Mouse (Mus musculus) embryo, embryonic 10 days (tissue): ENCODE data around the gene Tmem178b.

ENCODE experiments used
- DNase-seq: peaks from one replicate; pipeline ENCODE4 v3.0.0-alpha.2; 2015; ENCODE audit warnings: low spot score

Gene Tmem178b

GRCm38 (mm10) chr6:40083726-40084125 lies 210.7 kb downstream of the Tmem178b start:
- DNase-seq, result no peak

DNA sequence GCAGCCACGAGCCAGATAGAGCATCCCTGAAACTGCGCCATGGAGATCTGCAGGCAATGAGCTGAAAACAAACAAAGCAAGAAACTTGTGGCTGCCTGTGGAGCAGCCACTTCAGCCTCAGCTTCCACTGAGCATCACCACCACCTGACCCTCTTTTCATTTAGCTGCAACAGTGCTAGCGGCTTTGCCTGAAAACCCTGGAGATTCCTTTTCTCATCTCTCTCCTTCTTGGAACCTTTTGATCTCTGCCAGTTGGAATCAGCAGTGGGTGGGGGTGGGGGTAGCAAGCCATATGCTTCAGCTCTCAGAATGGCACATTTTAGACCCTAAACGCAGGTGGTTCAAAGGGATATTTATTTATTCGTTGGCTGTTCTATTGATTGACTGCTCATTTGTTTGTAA lies 218.2 kb downstream of the Tmem178b start:
- no peak for DNase-seq

GRCm38 (mm10) chr6:40098498-40098897 lies 225.4 kb downstream of the Tmem178b start:
- no peak for DNase-seq

DNA sequence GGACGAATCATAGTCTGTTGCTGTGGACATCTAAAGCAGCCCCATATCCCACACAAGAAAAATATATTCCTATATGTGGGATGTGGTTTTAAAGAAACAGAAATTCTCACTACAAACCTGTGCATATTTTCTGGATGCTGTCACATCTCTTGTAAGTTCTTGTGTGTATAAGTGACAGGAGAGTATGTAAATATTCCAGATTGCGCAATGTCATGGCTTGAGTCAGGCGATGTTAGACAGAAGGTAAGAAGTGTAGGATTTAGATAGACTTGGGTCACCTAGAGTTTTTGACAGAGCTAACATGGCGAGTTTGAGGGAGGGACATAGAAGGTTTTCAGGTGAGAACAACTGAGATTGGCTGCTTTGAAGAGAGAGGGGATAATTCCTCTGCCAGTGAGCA lies 228.7 kb downstream of the Tmem178b start:
- DNase-seq, result no peak

GRCm38 (mm10) chr6:40102863-40103262 lies 229.8 kb downstream of the Tmem178b start:
- DNase-seq, result no peak

DNA sequence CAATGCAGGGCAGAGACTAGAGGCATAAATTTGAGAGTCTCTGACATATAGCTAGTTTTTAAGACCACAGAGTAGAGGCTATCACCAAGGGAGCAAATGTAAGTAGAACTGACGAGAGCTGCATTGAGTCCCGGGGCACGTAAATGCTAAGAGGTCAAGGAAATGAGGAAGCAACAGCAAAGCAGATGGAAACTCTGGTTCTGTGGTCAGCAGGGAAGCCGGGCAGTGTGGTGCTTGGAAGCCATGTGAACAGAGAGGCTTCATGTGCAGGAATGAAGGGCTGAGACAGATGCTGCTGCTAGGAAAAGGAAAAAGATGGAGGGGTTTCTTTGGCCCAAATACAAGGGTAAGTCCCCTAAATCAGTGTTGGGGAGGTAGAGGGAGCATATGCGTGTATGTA lies 237.0 kb downstream of the Tmem178b start:
- no peak for DNase-seq

DNA sequence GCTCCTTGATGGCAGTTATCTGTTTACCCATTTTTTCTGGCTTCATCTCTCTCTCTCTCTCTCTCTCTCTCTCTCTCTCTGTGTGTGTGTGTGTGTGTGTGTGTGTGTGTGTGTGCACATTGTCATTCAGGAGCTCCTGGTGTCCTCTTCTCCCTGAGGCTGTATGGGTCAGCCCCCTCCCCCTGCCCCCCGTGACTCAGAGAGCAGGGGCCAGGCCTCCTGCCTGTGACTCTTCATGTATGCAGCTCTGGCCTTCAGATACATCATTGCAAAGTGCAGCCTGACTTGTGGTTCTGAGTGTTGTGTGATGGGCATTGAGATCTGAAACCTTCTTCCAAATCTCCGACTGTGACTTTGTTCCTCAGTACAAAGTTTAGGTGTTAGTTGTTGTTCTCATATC lies 237.7 kb downstream of the Tmem178b start:
- no peak for DNase-seq

- DNase-seq, result no peak
Measured at GRCm38 (mm10) chr6:40112488-40112887, 239.4 kb downstream of the Tmem178b start.

GRCm38 (mm10) chr6:40116225-40116624 lies 243.2 kb downstream of the Tmem178b start:
- no peak for DNase-seq

GRCm38 (mm10) chr6:40120176-40120575 lies 247.1 kb downstream of the Tmem178b start:
- DNase-seq, result no peak

- DNase-seq, result no peak
Measured at GRCm38 (mm10) chr6:40121494-40121893, 248.4 kb downstream of the Tmem178b start.

- DNase-seq, result no peak
Measured at GRCm38 (mm10) chr6:40123070-40123690, 250.1 kb downstream of the Tmem178b start.

- no peak for DNase-seq
Measured at GRCm38 (mm10) chr6:40123960-40124359, 250.9 kb downstream of the Tmem178b start.

- no peak for DNase-seq
Measured at GRCm38 (mm10) chr6:40128716-40129115, 255.6 kb downstream of the Tmem178b start.

GRCm38 (mm10) chr6:40131936-40132335 lies 258.9 kb downstream of the Tmem178b start:
- no peak for DNase-seq

GRCm38 (mm10) chr6:40133436-40133835 lies 260.4 kb downstream of the Tmem178b start:
- DNase-seq, result no peak

DNA sequence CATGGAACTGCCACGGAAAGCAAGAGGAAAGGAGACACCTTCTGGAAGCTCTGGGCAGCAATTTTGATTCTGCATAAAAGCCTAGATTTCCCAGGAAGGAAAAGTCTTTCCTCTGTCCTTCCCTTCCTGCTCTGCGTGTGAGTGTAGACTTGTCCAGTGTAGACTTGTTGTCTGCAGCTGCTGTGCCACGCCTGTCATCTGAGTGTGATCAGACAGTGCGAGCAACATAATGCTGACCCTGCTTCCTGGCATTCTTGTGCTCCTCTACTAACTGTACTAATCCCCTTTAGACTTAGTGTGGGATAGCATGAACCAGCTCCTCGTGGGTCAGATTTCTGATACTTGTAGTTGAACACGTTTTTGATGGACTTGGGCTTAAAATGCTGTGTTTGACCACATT lies 262.6 kb downstream of the Tmem178b start:
- no peak for DNase-seq

DNA sequence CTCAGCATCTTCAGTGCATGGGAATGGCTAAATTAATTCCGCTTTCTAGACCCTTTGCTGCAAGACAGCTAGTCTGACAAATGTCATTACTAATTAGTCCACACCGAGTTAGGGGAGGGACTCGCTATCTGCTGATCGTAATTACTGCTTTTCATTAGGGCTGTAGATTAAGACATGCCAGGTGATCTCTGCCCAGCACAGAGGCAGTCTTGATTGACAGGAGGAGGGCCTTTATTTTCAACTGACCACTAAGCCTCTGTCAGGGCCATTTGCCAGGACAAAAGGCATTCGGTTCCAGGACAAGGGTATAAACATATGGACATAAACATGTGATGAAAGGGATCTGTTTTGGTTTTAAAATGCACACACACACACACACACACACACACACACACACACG lies 264.3 kb downstream of the Tmem178b start:
- no peak for DNase-seq

- DNase-seq, result no peak
Measured at GRCm38 (mm10) chr6:40137831-40138520, 264.9 kb downstream of the Tmem178b start.

GRCm38 (mm10) chr6:40142582-40142981 lies 269.5 kb downstream of the Tmem178b start:
- no peak for DNase-seq

DNA sequence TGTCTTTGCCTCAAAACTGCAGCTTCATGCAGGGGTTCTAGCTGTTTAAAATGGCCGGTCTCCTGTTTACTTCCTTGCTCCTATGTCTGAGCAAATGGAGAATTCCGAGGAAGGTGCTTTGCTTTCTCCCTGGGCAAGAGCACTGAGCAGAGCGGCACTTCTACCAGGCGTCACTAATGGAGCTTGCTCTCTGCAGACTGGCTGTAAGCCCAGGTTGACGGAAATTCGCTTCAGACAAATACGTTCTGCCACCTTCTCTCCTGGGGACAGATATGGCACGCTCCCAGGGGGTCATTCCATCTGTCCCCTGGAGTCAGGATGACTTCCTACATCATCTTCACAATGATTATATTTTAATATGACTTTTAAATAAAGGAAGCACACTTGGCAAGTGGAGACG lies 271.3 kb downstream of the Tmem178b start:
- no peak for DNase-seq

GRCm38 (mm10) chr6:40145601-40146000 lies 272.5 kb downstream of the Tmem178b start:
- DNase-seq, result no peak

GRCm38 (mm10) chr6:40152241-40152640 lies 279.2 kb downstream of the Tmem178b start:
- no peak for DNase-seq

- no peak for DNase-seq
Measured at GRCm38 (mm10) chr6:40161381-40161780, 288.3 kb downstream of the Tmem178b start.
